Mouse (Mus musculus): Measurements from ENCODE around the gene Elp5.
"Not testable (repeated sequence)": the region's sequence is repeated elsewhere in the genome, so short reads cannot be mapped to it uniquely, and the experiment has no call there.

Elp5 gene

DNA sequence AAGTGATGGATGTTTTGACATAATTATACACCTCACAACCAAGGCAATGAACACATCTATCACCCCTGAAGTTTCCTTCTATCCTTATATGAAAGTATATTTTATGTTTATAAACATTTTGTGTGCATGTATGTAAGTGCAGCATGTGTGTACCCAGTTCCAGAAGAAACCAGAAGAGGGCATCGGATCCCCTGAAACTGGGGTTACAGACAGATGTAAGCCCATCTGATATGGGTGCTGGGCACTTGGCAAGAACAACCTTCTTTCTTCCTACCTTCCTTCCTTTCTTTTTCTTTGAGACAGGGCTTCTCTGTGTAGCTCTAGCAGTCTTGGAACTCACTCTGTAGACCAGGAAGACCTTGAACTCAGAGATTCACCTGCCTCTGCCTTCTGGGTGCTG lies 26.1 kb downstream of the Elp5 start:
- no peak for DNase-seq (ENCODE audit: low spot score in 2 of 2)

DNA sequence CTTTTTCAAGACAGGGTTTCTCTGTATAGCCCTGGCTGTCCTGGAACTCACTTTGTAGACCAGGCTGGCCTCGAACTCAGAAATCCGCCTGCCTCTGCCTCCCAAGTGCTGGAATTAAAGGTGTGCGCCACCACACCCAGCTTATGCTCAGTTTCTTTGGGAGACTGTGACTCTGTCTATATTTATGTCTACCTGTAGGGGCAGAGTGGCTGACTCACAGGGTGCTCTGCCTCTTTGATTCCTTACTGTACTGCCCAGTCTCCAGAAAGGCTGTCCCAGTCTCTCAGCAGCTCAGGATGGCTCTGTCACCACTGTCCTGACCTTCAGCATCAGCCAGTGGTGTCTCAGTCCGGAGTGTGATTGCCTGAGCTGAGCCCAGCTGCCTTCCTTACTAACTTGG lies 26.7 kb downstream of the Elp5 start:
- DNase-seq (ENCODE audit: low spot score in 2 of 2): not testable (repeated sequence)

DNA sequence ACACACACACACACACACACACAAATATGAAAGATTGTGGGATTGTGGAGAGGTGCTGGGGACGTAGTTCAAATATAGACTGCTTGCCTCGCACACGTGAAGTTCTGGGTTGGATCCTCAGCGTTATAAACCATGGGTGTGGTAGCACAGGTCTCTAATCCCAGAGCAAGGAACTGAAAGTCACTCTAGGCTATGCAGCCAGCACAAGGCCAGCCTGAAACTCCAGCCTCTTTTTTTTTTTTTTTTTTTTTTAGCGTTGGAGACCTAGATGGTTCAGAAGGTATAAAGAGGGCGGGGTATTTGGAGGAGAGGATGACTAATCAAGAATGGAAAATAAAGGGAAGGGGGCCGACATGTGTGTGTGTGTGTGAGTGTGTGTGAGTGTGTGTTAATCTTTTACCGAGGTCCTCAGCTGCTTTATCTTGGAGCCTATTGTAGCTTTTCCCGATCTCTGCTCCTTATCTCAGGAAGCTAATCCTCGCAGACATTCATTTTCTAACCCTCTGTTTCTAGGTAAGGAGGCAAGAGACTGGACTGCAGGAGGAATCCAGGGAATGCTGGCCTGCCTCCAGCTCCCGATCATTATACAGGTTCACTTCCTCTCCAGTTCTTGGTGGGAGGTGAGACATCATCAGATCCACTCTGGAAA lies 28.9 kb downstream of the Elp5 start:
- no peak for DNase-seq (ENCODE audit: low spot score in 2 of 2)

DNA sequence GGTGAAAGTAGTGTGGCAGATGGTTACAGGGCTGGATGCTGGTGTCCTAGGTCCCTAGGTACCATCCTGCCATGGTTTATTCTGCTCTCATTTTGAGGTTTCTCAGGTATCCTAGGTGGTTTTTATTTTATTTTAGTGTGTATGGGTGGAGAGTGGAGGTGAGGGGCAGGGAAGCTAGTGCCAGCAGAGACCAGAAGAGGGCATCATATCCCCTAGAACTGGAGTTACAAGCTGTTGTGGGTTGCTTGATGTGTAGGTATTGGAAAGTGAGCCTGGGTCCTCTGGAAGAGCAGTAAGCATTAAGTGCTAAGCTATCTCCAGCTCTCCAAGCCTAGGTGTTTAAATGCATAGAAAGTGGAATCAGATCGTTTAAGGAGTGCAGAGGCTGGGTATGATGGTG lies 30.0 kb downstream of the Elp5 start:
- no peak for DNase-seq (ENCODE audit: low spot score in 2 of 2)

DNA sequence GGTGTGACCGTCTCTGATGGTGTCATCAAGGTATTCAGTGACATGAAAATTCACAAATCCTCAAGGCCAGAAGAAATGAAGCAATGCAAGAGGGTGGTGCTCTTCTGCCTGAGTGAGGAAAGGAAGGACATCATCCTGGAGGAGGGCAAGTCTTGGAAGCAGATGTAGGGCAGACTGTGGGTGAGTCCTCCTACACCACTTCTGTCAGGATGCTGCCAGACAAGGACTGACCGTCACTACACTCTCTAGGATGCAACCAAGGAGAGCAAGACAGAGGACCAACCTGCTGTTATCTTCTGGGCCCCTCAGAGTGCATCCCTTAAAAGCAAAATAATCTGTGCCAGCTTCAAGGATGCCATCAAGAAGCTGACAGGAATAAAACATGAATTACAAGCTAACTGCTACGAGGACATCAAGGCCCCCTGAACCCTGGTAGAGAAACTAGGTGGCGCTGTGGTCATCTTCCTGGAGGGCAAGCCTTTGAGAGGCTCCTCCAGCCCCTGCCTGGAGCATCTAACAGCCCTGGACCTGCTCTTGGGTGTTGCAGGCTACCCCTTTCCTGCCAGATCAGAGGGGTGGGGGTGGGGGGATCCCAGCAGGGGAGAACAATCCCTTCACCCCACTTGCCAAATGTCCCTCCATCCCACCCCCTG lies 31.4 kb downstream of the Elp5 start:
- DNase-seq (ENCODE audit: low spot score in 2 of 2): no peak

DNA sequence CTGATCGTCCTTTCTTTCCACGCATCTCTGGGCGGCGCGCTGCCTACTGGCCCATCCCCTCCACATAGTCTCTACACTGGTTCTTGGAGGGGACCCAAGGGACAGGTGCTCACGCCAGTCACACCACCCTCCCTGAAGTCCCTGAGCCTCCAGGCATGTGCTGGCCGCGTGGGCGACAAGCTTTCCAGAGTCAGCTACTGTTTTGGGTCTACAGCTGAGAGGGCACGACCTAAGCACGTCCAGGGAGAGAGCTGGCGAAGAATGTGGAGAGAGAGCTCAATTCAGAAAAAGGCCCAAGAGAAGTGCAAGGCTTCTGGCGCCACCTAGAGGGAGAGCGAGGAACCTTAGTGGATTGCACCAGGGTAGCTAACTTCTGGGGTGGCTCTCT lies 33.6 kb downstream of the Elp5 start:
- peak; percentile 59 to 61 for DNase-seq (ENCODE audit: low spot score in 2 of 2)

DNA sequence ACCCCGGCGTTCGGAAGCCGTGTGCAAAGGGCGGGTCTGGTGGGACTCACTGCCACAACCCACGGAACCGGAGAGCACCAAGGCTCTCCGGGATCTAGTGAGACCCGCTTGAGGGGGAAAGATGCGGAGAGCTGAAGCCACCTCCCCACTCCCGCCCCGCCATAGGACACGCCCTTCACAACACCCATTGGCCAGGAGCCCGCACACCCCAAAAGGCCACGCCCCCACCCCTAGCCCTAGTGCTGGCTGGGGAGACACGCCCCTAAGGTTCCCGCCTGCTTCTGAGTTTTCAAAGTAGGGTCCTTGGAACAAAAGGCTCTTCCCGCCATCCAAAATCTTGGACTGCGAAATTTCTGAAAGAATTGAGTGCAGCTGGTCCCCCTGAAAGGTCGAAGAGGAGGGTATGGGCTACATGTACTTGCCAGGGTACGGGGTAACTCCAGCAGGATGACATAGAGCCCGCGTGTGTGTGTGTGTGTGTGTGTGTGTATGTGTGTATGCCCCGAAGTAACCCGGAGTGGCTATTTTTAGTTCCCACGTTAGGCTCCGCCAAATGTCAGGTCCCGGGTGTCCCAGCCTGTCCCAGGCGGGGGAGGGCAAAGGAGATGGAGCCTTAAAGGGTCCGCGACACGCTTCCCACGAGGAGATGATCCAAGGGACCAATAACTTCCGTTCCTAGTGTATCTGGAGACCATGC lies 34.1 kb downstream of the Elp5 start, which contains the start of gene Slc2a4:
Gene Slc2a4, minus strand, starts transcription at position 123 of the 697 bp plus-strand sequence.
- DNase-seq (ENCODE audit: low spot score in 2 of 2): peak in 1 of 2 experiments; percentile 26

DNA sequence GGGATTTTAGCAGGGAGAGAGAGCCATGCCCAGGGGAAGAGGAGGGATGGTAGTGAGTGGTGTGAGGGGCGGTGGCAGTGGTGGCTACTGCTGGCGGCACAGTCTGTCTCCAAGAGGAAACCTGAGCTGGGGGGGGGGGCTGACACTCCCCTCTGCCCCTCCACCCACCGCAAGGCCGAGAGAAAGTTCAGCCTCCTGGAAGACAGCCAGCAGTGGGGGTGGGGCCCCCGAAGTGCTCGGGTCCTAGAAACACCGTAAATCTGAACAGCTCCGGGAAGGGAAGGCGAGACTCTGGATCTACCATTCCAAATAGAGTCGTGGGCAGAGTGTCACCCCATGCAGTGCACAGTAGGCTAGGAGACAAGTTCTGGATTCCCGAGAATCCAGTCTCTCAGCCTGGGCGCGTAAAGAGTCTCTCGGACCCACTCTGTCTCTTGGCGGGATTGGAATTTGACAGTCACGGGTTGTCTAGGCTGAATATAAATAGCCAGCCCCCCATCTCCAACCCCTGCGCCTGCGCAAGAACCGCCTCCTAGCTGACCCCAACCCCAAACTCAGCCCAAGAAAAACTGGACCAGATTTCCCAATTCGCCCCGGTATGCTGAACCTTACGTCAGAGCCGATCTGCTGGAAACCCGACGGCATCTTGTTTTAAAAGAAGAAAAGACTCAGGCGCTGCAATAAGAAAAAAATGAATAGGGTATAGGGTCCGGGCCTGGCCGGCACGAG lies 34.8 kb downstream of the Elp5 start:
- DNase-seq (ENCODE audit: low spot score in 2 of 2): no peak

DNA sequence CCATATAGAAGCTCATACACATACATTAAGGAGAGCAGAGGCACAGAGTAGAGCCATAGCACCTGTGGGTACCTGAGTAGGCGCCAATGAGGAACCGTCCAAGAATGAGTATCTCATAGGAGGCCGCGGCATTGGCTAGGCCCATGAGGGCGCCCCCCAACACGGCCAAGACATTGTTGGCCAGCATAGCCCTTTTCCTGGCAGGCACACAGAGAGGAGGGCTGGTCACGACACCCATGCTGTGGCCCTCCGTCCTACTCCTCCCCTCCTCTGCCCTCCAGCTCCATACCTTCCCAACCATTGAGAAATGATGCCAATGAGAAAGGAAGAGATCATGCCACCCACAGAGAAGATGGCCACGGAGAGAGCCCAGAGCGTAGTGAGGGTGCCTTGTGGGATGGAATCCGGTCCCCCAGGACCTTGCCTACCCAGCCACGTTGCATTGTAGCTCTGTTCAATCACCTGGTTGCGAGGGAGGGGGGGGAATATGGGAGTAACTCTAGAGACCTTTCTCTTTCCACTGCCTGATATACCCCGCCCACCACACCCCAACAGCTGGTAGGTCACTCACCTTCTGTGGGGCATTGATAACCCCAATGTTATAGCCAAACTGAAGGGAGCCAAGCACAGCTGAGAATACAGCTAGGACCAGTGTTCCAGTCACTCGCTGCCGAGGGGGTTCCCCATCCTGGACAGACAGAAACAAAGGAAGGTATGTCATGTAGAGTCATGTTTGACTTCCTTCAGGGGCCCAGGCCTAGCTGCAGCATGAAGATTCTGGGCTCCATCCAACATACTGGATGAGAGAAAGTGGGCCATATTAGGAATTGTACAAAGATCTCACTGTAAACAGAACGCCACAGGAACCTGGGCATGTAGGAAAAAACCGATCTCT lies 36.1 kb downstream of the Elp5 start:
- no peak for DNase-seq (ENCODE audit: low spot score in 2 of 2)

DNA sequence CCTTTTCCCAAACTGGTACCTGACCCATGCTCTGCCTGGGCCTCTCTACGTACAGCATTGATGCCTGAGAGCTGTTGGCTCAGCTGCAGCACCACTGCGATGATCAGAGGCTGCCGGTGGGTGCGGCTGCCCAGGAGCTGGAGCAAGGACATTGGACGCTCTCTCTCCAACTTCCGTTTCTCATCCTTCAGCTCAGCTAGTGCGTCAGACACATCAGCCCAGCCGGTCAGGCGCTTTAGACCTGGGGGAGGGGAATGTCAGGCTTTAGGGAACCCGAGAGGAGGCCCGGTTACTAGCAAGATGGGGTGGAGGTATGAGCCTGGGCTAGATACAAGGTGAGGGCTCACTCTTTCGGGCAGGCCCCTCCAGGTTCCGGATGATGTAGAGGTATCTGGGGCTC lies 37.1 kb downstream of the Elp5 start:
- no peak for DNase-seq (ENCODE audit: low spot score in 2 of 2)

DNA sequence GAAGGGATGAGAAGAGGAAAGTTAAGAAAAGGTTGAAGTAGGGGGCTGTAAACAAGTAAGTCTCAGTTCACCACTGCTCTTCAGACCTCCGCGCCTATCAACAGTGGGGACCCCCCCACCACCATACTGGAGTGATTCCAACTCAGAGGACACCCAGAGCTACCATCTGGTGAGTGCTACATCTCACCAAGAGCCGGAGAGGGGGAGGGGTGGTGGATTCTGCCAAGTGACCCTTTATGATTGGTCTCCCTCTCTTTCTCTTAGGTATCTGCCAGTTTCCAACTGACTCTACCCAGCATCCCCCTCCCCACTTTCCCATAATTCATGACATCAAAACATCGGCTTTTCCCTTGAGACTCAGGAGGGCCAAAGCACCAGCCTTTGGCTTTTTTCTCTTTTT lies 41.4 kb downstream of the Elp5 start:
- DNase-seq (ENCODE audit: low spot score in 2 of 2): no peak

DNA sequence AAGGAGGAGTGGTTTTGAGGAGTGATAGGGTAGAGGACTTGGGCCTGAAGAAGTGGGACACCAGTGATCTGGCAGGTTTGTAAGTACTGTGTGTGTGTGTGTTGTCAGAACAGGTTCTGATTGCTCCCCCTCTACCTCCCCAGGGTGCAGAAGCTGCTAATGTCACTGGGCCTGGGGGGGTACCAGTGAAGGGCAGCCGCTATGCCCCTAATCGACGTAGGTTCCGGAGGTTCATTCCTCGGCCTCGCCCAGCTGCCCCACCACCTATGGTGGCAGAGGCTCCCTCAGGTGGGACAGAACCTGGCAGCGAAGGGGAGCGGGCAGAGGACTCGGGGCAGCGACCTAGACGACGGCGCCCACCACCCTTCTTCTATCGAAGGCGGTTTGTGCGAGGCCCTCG lies 42.6 kb downstream of the Elp5 start:
- DNase-seq (ENCODE audit: low spot score in 2 of 2): no peak

DNA sequence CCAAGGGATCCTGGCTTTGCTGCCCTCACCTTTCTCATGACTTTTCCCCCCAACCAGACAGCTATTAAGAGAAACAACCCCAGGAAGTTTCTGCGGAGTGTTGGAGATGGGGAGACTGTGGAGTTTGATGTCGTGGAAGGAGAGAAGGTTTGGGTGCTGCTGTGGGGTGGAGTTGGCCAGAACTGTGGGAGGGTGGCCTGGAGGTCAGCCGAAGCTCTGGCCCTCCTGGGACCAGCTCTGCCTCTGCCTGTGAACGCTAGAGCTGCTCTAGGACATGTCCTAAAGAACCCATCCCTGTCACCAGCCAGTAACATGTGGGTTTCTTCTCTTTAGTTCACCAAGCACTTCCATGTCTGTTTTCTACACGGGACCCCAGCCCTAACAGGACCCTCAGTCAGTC lies 43.1 kb downstream of the Elp5 start:
- DNase-seq (ENCODE audit: low spot score in 2 of 2): no peak

DNA sequence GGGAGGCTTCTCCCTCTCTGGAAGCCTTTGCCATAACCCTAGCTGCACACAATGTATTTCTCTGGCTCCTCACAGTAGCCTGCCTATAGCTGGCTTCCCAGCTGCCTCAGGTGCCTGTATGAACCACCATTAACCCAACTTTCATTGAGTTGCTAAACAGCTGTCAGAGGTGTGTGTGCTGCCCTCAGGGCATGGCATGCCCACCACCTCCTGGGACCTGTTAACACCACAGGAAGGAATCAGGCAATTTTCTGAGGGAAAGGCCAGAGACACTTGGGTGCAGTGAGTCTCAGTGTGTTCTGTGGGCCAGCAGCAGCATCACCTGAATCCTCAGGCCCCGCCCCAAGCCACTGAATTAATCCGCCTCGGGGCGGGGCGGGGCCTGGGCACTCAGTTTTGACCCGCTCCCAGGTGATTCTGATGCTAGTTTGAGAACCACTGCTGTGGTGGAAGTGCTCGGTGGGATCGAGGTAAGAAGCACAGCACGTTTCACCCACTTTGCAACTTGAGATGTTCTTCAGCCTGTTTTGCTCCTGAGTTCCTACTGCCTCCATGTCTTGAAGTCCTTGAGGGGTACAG lies 43.8 kb downstream of the Elp5 start:
- no peak for DNase-seq (ENCODE audit: low spot score in 2 of 2)

DNA sequence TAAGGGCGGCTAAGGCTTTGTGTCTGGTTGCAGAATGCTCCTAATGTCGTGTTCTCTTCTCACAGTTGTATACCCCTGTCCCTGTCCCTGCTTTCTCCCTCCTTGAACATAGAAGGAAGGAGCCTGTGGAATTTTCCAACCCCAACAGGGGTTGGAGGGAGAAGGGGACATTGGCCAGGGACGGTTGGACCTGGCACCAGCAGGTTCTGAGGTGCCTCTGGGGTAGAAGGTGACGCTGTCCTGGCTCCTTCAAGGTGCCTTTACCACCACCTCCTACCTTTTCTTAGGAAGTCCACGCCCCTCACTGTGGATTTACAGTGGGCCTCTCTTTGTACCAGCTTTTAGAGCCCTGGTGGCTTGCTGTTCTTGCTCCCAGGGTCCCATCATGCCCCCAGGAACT lies 44.5 kb downstream of the Elp5 start:
- no peak for DNase-seq (ENCODE audit: low spot score in 2 of 2)

DNA sequence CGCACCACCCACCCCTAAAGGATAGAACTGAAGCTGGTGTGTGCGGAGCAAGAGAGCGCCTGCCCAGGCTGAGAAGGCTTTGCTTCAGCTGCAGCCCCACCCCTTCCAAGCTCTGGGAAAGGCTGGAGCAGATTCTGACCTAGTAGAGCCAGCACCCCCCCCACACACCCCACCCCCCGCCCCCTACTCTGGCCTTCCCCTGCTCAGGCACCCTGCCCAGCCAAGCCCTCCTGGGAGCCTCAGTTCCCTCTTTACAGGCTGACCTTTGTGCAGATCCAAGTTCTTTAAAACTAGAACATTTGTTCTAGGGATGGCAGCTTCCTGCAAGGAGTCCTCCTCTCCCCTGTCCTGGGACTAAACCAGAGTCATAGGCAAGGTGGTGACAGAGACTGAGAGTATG lies 44.9 kb downstream of the Elp5 start:
- no peak for DNase-seq (ENCODE audit: low spot score in 2 of 2)

DNA sequence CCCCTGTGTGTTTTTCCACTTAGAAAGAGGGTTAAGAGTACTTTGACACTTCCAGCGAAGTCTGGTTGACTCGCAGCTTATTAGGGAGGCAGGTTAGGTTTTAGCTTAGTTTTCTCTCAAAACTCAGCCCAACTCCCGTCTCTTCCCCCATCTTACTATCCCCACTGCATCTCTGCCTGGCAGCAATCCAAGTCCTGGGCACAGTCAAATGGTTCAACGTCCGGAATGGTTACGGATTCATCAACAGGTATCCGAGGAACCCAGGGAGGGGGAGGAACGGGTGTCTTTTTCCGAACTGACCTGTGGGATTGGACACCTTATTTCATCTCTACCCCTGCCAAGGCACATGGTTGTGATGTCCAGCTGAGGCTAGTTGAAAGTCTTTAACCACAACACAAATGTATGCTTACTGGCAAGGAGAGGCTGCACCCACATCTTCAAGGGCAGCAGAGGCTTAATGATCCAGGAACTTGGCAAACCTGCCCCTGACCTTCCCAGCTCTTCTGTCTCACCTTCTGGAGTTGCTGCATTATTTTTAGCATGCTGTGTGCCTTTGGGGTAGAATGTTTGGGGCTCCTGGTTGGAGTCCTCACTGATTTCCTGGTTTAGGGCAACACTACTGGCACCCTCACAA lies 45.5 kb downstream of the Elp5 start:
- no peak for DNase-seq (ENCODE audit: low spot score in 2 of 2)

DNA sequence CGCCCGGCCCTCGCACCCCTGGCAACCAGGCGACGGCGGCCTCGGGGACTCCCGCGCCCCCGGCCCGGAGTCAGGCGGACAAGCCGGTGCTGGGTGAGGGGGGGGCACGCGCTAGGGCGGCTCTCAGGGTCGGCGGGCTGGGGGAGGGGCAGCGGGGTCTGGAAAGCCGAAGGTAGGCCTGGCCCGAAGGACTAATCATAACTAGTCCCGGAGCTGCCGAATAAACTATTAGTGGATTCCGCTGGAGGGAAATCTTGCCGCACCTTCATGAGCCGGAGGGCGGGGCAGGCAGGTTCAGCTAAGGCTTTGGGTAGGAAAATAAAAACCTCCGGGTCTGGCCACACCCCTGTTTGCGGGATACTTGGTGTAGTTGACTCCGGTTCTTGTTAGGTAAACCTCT lies 46.2 kb downstream of the Elp5 start:
- DNase-seq (ENCODE audit: low spot score in 2 of 2): no peak

DNA sequence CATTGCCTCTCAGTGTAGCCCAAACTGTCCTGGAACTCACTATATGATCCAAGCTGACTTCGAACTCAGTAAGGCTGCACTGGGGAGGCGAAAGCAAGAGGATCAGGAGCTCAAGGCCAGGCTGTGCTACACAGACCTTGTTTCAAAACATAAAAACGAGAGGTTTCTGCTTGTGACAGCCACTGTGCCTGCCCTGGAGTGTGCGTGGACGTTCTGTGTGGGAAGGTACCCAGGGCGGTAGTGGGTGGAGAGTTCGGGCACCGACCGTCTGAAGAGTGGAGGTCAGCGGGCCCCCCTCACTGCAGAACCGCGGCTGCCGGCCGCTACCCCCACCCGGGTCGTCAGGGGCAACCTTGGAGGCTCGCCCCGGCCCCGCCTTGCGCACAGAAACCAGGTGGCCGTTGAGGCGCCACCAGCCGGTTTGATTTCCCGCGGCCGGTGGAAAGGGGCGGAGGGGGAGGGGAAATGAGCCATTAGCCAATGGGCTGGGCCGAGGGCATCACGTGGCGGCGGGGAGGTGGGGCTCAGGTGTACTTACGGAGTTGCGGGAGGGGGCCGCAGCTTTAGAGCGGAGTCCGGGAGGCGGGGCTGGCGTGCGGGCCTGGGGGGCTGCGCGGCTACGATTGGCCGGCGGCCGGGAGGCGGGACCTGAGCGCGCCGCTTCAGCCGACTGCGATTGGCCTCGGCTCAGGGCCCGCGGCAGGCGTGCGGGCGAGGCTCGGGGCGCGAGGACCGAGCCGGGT lies 47.0 kb downstream of the Elp5 start, which contains the start of gene Ybx2:
Gene Ybx2, plus strand, starts transcription at position 660 of the 743 bp plus-strand sequence.
- peak; percentile 67 to 76 for DNase-seq (ENCODE audit: low spot score in 2 of 2)

DNA sequence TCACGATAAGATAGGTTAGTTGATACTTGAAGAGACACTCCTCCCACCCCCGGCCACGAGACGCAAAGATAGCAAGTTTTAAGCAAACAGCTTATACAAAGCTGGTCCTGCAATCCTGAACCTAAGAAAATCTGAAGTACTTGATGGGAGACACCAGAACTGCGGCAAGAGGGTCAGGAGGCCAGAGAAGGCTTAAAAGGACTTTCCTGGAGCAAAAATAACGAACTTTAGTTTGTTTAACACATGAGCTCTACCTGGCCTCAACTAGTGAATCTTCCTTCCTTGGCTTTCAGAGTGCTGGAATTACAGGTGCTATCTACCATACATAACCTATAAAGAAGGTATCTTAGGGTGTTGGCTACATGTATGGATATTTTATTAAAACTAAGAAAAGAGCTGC lies 47.6 kb downstream of the Elp5 start:
- DNase-seq (ENCODE audit: low spot score in 2 of 2): no peak
